Mouse (Mus musculus): ENCODE data around the gene Dennd5a. TPM values are rescaled to one million over a fixed set of nuclear protein-coding genes. Genes with fewer than 3 reads are reported as not detected.
"Not testable (repeated sequence)": the region's sequence is repeated elsewhere in the genome, so short reads cannot be mapped to it uniquely, and the experiment has no call there.

Gene Dennd5a
- 100 to 1,000 TPM; 228 to 243 TPM for total RNA-seq (2021)

DNA sequence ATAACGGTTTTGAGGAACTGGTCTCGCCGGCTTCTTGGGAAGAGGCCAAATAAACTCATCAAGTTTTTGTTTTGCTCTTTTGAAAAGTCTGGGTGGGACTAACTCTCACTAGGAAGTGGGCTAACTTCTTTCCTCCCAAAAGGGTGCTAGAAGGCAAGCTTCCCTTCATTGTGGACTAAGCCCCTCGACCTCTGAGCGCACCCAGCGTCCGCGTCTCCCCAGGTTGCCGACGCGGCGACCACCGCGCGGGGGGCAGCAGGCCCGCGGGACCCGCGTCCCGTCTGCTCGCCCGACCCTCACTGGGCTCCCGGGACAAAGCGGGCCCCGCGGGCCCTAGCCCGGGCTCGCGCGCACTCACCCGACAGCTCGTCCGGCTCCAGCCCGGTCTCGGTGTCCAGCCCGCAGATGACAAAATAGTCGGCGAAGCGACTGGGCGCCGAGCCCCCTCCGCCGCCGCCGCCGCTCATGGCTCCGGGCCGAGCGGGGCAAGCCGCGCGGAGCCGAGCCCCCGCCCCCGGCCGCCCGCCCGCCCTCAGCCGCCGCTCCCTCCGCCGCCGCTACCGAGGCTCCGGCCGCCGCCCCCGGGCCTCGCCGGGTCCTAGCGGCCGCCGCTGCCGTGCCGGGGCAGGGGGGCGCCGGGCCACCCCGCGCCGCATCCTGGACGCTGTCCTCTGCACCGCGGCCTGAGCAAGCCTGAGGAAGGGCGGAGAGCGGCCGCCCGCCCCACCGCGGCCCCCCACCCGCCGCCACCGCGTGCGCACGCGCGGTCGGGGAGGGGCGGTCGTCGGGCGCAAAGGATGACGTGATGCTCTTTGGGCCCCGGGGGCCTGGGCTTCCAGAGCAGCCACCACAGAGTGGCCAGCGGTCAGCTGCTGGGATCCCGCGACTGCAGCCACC is at the start of gene Dennd5a:
Gene Dennd5a, minus strand, starts transcription at position 755 of the 897 bp plus-strand sequence.
- intact Hi-C loops (cut with DNase I): no loop called here
- peak; percentile 77 to 84 for DNase-seq (ENCODE audit: low spot score in 2 of 2)

DNA sequence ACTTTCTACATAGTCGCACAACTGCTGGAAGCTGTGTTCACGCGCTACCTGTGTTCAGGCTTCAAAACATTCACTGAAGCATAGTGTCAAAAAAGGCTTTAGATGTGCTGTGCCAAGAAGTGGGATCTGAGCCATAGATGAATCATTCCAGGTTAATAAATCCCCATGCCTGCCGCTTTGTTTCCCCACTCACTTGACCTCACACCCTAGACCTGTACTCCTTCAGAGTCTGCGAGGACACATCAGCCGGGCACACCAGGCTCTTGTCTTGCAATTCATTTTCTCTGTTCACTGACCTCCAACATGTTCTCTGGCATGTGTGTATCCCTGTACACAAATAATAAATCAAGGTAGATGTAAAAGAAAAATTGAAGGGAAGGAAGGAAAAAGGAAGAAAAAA is 48.8 kb upstream of the Dennd5a start:
- intact Hi-C loops (cut with DNase I): no loop called here

DNA sequence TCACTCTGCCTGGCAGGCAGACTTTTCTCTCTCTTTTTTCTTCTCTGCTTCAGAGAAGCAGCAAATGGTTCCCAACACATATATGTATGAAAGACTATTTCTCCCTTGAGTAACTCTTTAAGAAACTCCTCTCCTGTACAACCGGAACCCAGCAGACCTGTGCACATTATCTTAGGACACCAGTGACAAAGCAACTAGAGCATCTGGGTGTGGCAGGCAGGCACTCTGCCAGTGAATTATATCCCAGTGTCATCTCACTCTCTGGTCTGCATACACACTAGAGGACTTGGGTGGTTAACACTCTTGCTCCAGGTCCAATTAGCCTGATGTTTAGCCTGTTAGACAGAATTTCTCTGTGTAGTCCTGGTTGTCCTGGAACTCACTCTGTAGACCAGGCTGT is 48.2 kb upstream of the Dennd5a start:
- intact Hi-C loops (cut with DNase I): no loop called here

More for the DNA sequence above, 48.8 kb upstream of the Dennd5a start:
- DNase-seq (ENCODE audit: low spot score in 2 of 2): no peak

DNA sequence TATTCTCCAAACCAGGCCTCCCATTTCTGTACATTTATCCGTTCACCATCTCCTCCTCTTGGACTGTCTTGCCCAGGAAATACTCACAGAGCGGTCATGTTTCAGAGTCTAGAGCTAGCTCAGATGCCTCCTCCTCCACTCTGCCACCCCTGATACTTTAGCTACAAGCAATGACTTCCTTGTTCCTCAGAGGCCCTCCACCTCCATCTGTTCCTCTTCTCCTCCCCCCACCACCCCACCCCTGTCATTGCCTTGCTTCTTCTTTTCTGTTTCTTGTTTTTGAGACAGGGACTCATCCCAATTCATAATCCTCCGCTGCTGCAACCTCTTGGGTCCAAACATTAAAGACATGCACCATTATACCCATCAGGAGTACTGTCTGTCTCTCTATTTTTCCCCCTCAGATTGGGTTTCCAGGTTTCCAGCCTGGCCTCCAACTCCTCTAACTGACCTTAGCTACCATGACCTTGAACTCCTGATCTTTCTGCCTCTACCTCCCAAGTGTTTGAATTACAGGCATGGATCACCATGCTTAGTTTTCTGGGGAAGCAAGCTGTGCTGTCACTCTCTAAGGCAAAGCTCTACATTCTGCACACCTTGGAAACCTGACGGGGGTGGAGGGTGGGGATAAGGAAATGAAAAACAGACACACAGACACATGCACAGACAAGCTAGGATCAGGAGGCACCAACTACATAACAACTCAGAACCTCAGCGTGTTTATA is 46.4 kb upstream of the Dennd5a start:
- intact Hi-C loops (cut with DNase I): no loop called here
- no peak for DNase-seq (ENCODE audit: low spot score in 2 of 2)

More for the DNA sequence above, 48.2 kb upstream of the Dennd5a start:
- no peak for DNase-seq (ENCODE audit: low spot score in 2 of 2)

DNA sequence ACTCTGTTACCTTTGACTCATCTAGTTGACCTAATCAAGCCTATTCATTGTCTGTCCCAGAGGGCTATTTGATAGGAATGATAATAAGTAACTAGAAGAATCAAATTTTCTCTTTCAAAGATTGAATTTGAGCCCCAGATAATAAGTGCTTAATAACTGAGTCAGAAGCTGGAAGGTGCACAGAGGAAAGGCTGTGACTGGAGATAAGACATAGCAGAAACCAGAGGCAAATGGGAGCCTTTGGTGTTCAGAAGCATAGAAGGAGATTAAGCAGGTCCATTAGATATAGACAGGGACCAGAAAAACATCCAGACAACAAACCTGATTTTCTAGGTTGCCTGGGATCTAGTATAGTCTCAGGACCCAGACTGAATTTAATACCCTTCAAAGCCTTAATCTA is 45.7 kb upstream of the Dennd5a start:
- DNase-seq (ENCODE audit: low spot score in 2 of 2): no peak
- intact Hi-C loops (cut with DNase I): no loop called here

DNA sequence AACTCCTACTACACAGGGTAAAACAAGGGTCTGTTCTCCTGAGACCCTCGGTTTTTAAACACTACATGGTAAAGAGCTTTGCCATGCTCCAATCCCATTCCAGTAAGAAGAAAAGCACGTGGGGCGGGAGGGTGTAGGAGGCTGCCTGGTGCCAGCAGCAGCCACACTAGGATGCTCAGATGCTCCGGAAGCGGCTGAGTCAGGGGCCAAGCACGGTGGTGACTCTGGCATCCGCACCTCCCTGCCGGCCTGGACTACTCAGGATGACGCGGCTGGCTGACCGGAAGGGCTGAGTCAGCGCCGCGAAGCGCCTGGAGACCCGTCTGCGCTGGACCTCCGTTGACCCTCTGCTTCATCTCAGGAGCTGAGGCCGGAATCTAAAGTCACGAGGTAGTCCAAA is 42.7 kb upstream of the Dennd5a start:
- intact Hi-C loops (cut with DNase I): no loop called here

DNA sequence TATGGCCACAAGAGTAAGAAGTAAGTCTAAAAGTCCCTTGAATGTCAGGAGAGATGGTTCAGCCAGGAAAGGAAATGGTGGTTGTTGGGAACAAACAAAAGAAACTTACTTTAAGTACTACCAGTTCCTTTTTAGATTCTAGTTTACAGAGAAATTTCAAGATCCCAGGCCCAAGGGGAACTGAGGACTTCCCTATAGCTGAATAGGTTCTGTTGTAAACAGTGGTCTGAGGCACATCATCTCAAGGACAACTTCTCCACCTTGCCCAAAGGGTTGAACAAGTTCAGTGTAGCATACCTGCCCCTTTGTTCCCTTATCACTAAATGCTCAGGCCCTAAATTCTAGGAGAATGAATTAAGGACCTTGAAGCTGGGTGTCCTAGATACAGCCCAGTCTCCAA is 41.8 kb upstream of the Dennd5a start:
- intact Hi-C loops (cut with DNase I): no loop called here
- DNase-seq (ENCODE audit: low spot score in 2 of 2): no peak

More for the DNA sequence above, 42.7 kb upstream of the Dennd5a start:
- DNase-seq (ENCODE audit: low spot score in 2 of 2): peak; percentile 19 to 26

DNA sequence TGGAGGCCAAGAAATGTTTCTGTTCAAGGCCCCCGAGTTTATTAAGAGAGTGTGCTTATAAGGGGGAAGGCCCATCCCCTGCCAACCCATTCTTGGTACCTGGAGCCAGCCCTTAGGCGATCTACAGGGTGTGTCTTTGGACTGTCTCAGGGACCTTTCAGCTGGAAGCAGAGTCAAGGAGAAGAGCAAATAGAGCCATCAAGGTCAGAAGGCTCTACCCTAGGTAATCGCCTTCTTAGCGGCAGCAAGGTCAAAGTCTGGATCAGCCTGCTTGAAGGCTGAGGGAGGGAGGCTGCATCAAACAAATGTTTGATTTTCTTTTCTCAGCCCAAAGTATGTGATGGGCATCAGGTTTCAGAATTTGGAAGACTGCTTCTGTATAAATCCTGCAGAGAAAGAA is 38.1 kb upstream of the Dennd5a start:
- intact Hi-C loops (cut with DNase I): no loop called here
- no peak for DNase-seq (ENCODE audit: low spot score in 2 of 2)

DNA sequence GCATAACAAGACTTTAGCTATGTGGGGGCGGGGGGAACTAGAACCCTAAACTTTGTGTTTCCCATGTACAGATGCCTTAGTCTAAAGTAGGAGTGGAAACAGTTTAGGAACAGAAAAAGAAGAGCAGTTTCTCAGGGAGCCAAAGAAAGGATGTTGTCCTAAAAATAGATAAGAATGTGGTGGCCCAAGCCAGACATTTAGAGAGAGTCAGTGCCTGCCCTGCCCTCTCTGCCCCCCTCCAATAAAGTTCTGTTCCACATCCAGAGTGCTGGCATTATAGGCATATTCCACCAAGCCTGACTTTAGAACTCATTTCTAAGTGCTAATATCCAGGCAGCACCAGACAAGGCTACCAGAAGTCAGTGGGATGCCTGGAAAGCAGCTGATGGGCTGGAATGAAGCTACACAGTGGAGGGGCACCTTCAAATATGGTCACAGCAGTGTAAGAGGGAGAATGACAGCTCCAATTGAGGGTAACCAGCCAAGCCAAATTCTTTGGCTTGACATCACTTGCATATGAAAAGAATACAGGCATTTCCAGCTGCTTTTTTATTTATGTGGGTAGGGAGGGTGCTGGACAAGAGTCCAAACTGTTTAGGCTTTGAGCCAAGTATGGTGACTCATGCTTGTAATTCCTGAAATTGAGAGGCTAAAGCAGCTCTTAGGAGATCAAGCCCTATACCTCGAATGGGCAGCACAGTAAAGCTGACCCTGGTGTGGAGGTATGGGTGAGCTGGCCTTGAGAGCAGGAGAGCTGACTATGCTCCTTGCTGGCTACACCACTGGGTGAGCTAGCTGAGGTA is 33.1 kb upstream of the Dennd5a start:
- DNase-seq (ENCODE audit: low spot score in 2 of 2): no peak
- intact Hi-C loops (cut with DNase I): no loop called here

DNA sequence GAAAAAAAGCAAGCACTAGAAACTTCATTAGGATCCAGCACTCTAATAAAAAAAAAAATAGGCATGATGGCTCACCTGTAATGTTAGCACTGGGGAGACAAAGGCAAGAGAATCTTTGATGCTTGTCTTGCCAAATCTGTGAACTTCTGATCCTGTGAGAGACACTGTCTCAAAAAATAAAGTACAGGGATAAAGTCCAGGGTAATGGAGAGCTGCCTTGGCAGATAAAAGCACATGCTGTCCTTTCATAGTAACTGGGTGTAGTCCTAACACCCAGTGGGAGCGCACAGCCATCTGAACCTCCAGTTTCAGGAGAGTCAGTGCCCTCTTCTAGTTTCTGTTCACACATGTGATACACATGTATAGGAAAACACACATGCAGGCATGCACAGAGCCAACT is 31.0 kb upstream of the Dennd5a start:
- intact Hi-C loops (cut with DNase I): no loop called here
- DNase-seq (ENCODE audit: low spot score in 2 of 2): no peak

DNA sequence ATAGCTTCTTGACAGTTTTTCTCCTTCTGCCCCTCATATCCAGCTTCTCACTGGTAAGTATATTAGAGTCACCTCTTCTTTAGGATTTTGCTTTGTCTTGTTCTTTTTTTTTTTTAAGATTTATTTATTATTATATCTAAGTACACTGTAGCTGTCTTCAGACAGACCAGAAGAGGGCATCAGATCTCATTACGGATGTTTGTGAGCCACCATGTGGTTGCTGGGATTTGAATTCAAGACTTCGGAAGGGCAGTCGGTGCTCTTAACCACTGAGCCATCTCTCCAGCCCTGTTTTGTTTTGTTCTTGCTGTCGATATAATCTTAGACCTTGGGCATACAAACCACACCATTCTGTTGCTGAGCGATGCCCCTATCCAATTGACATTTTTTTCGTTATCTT is 26.5 kb upstream of the Dennd5a start, which contains the start of gene Tmem41b:
Gene Tmem41b, minus strand, starts transcription at position 155 of the 400 bp plus-strand sequence.
- intact Hi-C loops (cut with DNase I): loop anchor here (1.0 to 2.0 kb wide), 2 partner anchors 32 to 74 kb away; partner anchors contain the start of genes Ipo7 and Zfp143
- not testable (repeated sequence) for DNase-seq (ENCODE audit: low spot score in 2 of 2)

DNA sequence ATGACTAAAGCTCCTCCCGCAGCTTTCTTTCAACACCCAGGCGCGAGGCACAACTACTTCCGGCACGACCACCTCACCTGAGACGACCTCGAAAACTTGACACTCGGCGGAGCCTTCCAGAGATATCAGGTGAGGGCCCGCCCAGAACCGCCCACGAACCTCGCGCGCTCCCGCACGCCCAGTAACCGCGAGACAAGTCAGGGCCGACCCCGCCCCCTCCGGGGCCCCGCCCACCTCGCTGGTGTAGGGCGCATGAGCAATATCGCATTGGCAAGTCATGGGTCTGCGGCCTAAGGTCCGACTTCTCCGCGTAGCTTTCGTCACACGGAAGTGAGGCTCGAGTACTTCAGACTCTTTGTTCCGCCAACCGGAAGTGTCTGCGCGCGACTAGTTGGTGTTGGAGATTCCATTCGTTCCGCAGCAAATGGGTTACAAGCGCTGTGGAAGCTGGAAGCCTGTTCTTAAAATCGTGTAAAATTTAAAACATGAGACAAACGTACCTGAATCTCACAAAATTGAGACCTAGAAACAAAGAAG is 25.9 kb upstream of the Dennd5a start:
- intact Hi-C loops (cut with DNase I): loop anchor here (1.0 to 2.0 kb wide), 2 partner anchors 32 to 75 kb away; partner anchors contain the start of genes Ipo7 and Zfp143
- peak; percentile 98 to 99 for DNase-seq (ENCODE audit: low spot score in 2 of 2)

DNA sequence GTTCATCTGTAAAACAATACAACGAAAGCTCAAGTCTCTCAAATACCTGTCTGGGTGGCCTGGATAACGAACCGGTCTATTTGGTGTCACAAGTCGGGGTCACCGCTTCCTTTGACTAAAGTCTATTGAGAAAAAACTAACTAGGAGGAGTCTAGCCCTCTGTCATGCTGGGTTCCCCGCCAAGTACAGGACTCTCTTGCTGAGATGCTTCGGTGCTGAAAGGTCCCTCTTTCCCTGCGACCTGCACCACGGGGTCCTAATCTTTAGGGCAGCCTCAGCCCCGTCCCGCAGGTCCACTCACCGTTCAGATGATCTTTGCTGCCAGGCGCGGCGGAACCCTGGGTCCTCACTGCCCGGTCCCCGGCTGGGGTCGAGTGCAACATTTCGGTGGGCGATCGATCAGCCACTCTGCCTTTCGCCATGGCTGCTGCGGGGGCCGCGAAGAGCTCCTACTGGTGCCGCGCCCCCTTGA is 25.4 kb upstream of the Dennd5a start:
- DNase-seq (ENCODE audit: low spot score in 2 of 2): no peak

DNA sequence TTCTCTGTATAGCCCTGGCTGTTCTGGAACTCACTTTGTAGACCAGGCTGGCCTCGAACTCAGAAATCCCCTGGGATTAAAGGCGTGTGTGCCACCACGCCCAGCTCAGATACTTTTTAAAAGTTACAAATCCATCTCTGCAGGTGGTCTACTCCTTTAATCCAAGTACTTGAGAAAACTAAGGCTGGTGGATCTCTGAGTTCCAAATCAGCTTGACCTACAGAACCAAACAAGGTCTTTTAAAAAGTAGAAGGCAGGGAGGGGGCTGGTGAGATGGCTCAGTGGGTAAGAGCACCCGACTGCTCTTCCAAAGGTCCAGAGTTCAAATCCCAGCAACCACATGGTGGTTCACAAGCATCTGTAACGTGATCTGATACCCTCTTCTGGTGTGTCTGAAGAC is 24.3 kb upstream of the Dennd5a start:
- intact Hi-C loops (cut with DNase I); DNase-seq (ENCODE audit: low spot score in 2 of 2): not testable (repeated sequence)

More for the DNA sequence above, 25.4 kb upstream of the Dennd5a start:
- intact Hi-C loops (cut with DNase I): loop anchor here (1.0 to 2.0 kb wide), 2 partner anchors 33 to 75 kb away; partner anchors contain the start of genes Ipo7 and Zfp143

DNA sequence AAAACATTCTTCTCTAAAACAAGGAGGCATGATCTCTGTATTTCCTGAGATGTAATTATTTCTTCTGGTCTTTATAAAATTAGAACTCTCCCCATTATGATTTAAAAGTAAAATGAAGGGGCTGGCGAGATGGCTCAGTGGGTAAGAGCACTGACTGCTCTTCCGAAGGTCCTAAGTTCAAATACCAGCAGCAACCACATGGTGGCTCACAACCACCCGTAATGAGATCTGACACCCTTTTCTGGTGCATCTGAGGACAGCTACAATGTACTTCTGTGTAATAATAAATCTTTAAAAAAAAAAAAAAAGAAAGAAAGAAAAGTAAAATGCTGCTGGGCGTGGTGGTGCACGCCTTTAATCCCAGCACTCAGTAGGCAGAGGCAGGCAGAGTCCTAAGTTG is 16.9 kb upstream of the Dennd5a start:
- intact Hi-C loops (cut with DNase I); DNase-seq (ENCODE audit: low spot score in 2 of 2): not testable (repeated sequence)

DNA sequence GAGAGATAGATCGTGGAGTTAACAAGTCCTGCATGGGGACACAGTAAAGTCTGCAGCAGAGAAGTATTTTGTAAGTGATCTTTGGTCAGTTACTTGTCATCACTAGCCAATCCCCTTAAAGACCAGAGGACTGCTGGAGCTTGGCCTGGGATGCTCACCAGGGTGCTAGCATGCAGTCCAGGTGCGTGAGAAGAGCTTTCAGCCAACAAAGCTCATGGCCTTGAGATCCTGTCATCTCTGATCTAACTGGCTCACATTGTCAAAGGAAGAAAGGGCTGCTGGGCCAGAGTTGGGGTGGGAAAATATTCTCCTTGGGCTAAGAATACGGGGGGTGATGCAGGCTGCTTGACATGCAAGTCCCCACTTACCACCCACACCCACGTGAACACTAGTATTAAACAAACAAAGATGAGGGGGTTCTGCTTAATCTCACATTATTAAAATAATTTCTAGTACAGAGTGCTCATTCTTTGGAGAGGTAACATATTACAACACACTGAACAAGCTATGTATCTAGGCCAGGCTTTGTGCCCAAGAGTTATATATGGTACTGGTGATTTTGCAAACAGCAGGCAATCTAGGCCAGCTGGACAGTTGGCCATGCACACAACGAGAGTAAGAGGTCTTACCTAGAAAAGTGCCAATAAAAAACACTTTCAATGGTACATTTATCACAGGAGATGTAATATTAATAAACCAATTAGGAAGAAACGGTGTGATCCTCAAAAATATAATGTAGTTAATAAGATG is 15.9 kb upstream of the Dennd5a start:
- DNase-seq (ENCODE audit: low spot score in 2 of 2): no peak
- intact Hi-C loops (cut with DNase I): no loop called here

DNA sequence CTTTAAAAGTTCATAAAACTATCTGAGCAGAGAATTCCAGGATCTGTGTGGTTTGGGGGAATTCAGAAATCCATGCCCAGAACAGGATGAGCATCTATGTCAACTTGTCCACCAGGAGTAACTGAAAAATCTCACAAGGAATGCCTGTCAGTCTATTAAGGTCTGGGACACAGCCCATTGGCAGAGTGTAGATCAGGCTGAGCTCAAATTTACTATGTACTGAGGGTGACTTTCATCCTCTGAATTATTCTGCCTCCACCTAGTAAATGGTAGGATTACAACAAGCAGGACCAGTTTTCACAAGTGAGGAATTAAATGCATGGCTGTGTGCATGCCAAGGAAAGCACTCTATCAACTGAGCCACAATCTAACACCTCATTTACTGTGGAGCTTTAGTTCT is 9.3 kb upstream of the Dennd5a start:
- intact Hi-C loops (cut with DNase I): no loop called here

DNA sequence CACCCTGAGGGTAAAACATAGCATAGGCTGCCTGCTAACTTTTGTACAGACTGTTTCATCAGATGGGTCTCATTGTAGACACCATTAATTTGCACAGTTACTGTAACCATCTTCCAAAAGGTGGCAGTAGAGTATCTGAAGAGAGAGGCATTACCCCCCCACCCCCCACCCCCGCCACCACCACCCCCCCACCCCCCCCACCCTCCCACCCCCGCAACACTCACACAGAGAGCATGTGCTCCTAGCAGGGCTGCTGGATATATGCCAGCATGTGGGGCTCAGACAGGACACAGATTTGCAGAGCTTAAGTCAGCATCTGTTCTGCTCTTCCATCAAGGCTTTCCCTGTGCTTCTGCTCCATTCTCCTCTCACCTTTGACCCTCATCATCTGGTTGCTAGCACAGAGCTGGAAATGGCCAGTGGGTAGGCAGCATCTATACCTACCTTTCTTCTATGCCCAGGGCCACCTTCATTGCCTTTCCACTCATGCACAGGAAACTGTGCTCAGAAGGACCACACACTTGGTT is 8.7 kb upstream of the Dennd5a start:
- DNase-seq (ENCODE audit: low spot score in 2 of 2): no peak
- intact Hi-C loops (cut with DNase I): no loop called here

More for the DNA sequence above, 9.3 kb upstream of the Dennd5a start:
- DNase-seq (ENCODE audit: low spot score in 2 of 2): no peak

Data from left cerebral cortex, postnatal 36 days (tissue).